Mouse (Mus musculus): Measurements from ENCODE around the gene Stk33.

- TF ChIP-seq CTCF (IDR thresholded peaks at IDR 0.05; ENCODE audit: low read depth, low read length) (no peak), GATA1 (IDR thresholded peaks at IDR 0.05; ENCODE audit: borderline replicate concordance, low read length) (no peak), TAL1 (conservative IDR thresholded peaks at IDR 0.05; ENCODE audit: low read depth, low read length) (no peak), POLR2AphosphoS5 (IDR thresholded peaks at IDR 0.05; ENCODE audit: insufficient replicate concordance, low read depth, low read length) (no peak)
Measured at GRCm38 (mm10) chr7:109438781-109439591, at the start of gene Stk33.
